Mouse (Mus musculus) stomach, embryonic 15.5 days (tissue): ENCODE measurements around the gene Gstm1. TPM values are rescaled to one million over a fixed set of nuclear protein-coding genes. Genes with fewer than 3 reads are reported as not detected.

ENCODE experiments used
- polyA plus RNA-seq: library from polyadenylated mRNA; unstranded; fragments of >200 nt; fragmentation: Nextera tagmentation; extraction: Ambion mirVana; gene quantifications from 2 replicates; pipeline ENCODE4 v1.2.1, GENCODE M21; 2015

Gstm1 gene
- polyA plus RNA-seq, 1 experiment from 2014 or later: 546 TPM

Other genes starting within 250 kb of the Gstm1 start
- 34.9 and 49.0 TPM in 2 replicates for gene Eps8l3, start 140.7 kb downstream of the Gstm1 start, polyA plus RNA-seq
- gene Gstm5, start 122.2 kb downstream of the Gstm1 start, polyA plus RNA-seq: 149 and 159 TPM in 2 replicates
- 27.1 and 34.6 TPM in 2 replicates for gene Gstm7, start 86.2 kb downstream of the Gstm1 start, polyA plus RNA-seq
- 9.3 and 12.4 TPM in 2 replicates for gene Gstm6, start 74.2 kb downstream of the Gstm1 start, polyA plus RNA-seq
- 70.3 and 88.2 TPM in 2 replicates for gene Gstm3, start 48.7 kb downstream of the Gstm1 start, polyA plus RNA-seq
- 173 and 200 TPM in 2 replicates for gene Gstm2, start 31.5 kb downstream of the Gstm1 start, polyA plus RNA-seq
- gene Gstm4, start 26.9 kb upstream of the Gstm1 start, polyA plus RNA-seq: 23.0 and 28.8 TPM in 2 replicates
- 49.0 and 56.1 TPM in 2 replicates for gene Ampd2, start 68.7 kb upstream of the Gstm1 start, polyA plus RNA-seq
- 1.8 and 2.5 TPM in 2 replicates for gene Gnat2, start 74.8 kb upstream of the Gstm1 start, polyA plus RNA-seq
- gene Gnai3, start 128.2 kb upstream of the Gstm1 start, polyA plus RNA-seq: 161 and 169 TPM in 2 replicates
- 0.19 TPM in 2 replicates for gene Gpr61, start 136.9 kb upstream of the Gstm1 start, polyA plus RNA-seq
- gene Amigo1, start 168.4 kb upstream of the Gstm1 start, polyA plus RNA-seq: 3.8 and 4.4 TPM in 2 replicates
- 3.7 and 4.2 TPM in 2 replicates for gene Cyb561d1, start 183.2 kb upstream of the Gstm1 start, polyA plus RNA-seq
- 11.6 and 13.3 TPM in 2 replicates for gene Atxn7l2, start 193.0 kb upstream of the Gstm1 start, polyA plus RNA-seq
- gene Sypl2, start 208.7 kb upstream of the Gstm1 start, polyA plus RNA-seq: 0.23 and 0.48 TPM in 2 replicates
- 254 and 273 TPM in 2 replicates for gene Psma5, start 239.0 kb upstream of the Gstm1 start, polyA plus RNA-seq